Mouse (Mus musculus) CH12.LX (cell line): ENCODE results near the gene Tmem129. TPM values are rescaled to one million over a fixed set of nuclear protein-coding genes. Genes with fewer than 3 reads are reported as not detected.

Source experiments
- DNase-seq: peaks from one replicate; pipeline ENCODE4 v3.0.0-alpha.2; 2013; ENCODE audit errors: extremely low read depth
- H3K27ac ChIP-seq: 2 replicates; pipeline ENCODE4 v1.5.1; 2012; ENCODE audit warnings: low read depth, mild to moderate bottlenecking, control low read depth, moderate library complexity; ENCODE audit not compliant: insufficient read depth
- H3K27me3 ChIP-seq: replicated peaks from 2 replicates; pipeline ENCODE3; 2012; ENCODE audit warnings: inconsistent platforms
- H3K36me3 ChIP-seq, 2 experiments: replicated peaks in 1 of 2; 2 replicates each; pipeline versions ENCODE3 to v1.6.1; 2012; ENCODE audit warnings: inconsistent platforms in 1 of 2, low read length in 1 of 2, mild to moderate bottlenecking in 1 of 2, mixed read lengths in 1 of 2, moderate library complexity in 1 of 2; ENCODE audit not compliant: control insufficient read depth in 1 of 2, insufficient read depth in 1 of 2
- H3K4me1 ChIP-seq, 2 experiments: 2 replicates each; pipeline ENCODE4 v1.6.1; 2012; ENCODE audit warnings: inconsistent platforms in 1 of 2, moderate library complexity in 1 of 2; ENCODE audit not compliant: insufficient read depth in 2 of 2, control insufficient read depth in 1 of 2
- H3K4me2 ChIP-seq: 2 replicates; pipeline ENCODE4 v1.6.1; 2012; ENCODE audit warnings: low read depth, mild to moderate bottlenecking, control low read depth; ENCODE audit not compliant: poor library complexity, insufficient read depth, severe bottlenecking
- H3K4me3 ChIP-seq, 3 experiments: fragments of 150-350 bp in 1 of 3; sonication (generic) in 1 of 3; replicated peaks in 1 of 3; 2 replicates each; pipeline versions ENCODE3 to v1.5.1; 2011 to 2012; ENCODE audit warnings: low read depth in 2 of 3, low read length in 2 of 3, mild to moderate bottlenecking in 2 of 3, moderate library complexity in 2 of 3, control low read depth in 1 of 3, improper control_type of control experiment in 1 of 3, inconsistent platforms in 1 of 3, mixed read lengths in 1 of 3; ENCODE audit not compliant: poor library complexity in 1 of 3
- H3K79me2 ChIP-seq: replicated peaks from 2 replicates; pipeline ENCODE4 v1.6.1; 2012; ENCODE audit warnings: mild to moderate bottlenecking, moderate library complexity; ENCODE audit not compliant: control insufficient read depth, poor library complexity, insufficient read depth, severe bottlenecking; ENCODE audit errors: extremely low read depth
- H3K9ac ChIP-seq: 2 replicates; pipeline ENCODE4 v1.6.1; 2012; ENCODE audit warnings: low read depth, mild to moderate bottlenecking, control low read depth, moderate library complexity; ENCODE audit not compliant: insufficient read depth
- H3K9me3 ChIP-seq: replicated peaks from 2 replicates; pipeline ENCODE3; 2012; ENCODE audit warnings: low read length, inconsistent platforms, mixed read lengths
- CHD1 ChIP-seq: IDR thresholded peaks from 2 replicates; pipeline ENCODE4 v1.6.1; 2012; ENCODE audit warnings: low read depth, low read length, improper control_type of control experiment, inconsistent platforms
- CTCF ChIP-seq, 2 experiments: IDR thresholded peaks in 1 of 2; conservative IDR thresholded peaks in 1 of 2; 2 replicates each; pipeline ENCODE4 v1.5.1; 2011 to 2012; ENCODE audit warnings: low read depth in 2 of 2, low read length in 2 of 2, improper control_type of control experiment in 1 of 2, inconsistent platforms in 1 of 2, mild to moderate bottlenecking in 1 of 2, moderate library complexity in 1 of 2
- E2F4 ChIP-seq: IDR thresholded peaks from 2 replicates; pipeline ENCODE4 v1.6.1; 2011; ENCODE audit warnings: low read depth, low read length, improper control_type of control experiment; ENCODE audit not compliant: insufficient replicate concordance
- ELF1 ChIP-seq: IDR thresholded peaks from 2 replicates; pipeline ENCODE4 v1.6.1; 2014; ENCODE audit warnings: low read depth, mild to moderate bottlenecking, inconsistent platforms, low read length, improper control_type of control experiment
- EP300 ChIP-seq: IDR thresholded peaks from 2 replicates; pipeline ENCODE4 v1.6.1; 2011; ENCODE audit warnings: low read length, improper control_type of control experiment
- ETS1 ChIP-seq: conservative IDR thresholded peaks from 2 replicates; pipeline ENCODE4 v1.6.1; 2012; ENCODE audit warnings: low read depth, mild to moderate bottlenecking, inconsistent platforms, low read length, improper control_type of control experiment, moderate library complexity
- HCFC1 ChIP-seq: IDR thresholded peaks from 2 replicates; pipeline ENCODE4 v1.6.1; 2012; ENCODE audit warnings: low read depth, mild to moderate bottlenecking, inconsistent platforms, low read length, improper control_type of control experiment
- IRF4 ChIP-seq: IDR thresholded peaks from 2 replicates; pipeline ENCODE4 v1.6.1; 2014; ENCODE audit warnings: low read depth, mild to moderate bottlenecking, inconsistent platforms, low read length, improper control_type of control experiment
- JUN ChIP-seq: IDR thresholded peaks from 2 replicates; pipeline ENCODE4 v1.6.1; 2011; ENCODE audit warnings: low read depth, mild to moderate bottlenecking, low read length, improper control_type of control experiment, moderate library complexity; ENCODE audit not compliant: insufficient read depth
- JUND ChIP-seq: conservative IDR thresholded peaks from 2 replicates; pipeline ENCODE4 v1.6.1; 2011; ENCODE audit warnings: low read depth, low read length, improper control_type of control experiment
- KAT2A ChIP-seq: IDR thresholded peaks from 2 replicates; pipeline ENCODE4 v1.6.1; 2012; ENCODE audit warnings: low read length, improper control_type of control experiment, inconsistent platforms; ENCODE audit not compliant: insufficient replicate concordance
- MAFK ChIP-seq: IDR thresholded peaks from 2 replicates; pipeline ENCODE4 v1.6.1; 2011; ENCODE audit warnings: low read length, improper control_type of control experiment; ENCODE audit not compliant: insufficient replicate concordance
- MEF2A ChIP-seq: IDR thresholded peaks from 2 replicates; pipeline ENCODE4 v1.6.1; 2014; ENCODE audit warnings: low read depth, mild to moderate bottlenecking, inconsistent platforms, low read length, improper control_type of control experiment, borderline replicate concordance
- MXI1 ChIP-seq: IDR thresholded peaks from 2 replicates; pipeline ENCODE4 v1.6.1; 2011; ENCODE audit warnings: mild to moderate bottlenecking, low read depth, low read length, improper control_type of control experiment
- NRF1 ChIP-seq: IDR thresholded peaks from 2 replicates; pipeline ENCODE4 v1.6.1; 2014; ENCODE audit warnings: low read depth, mild to moderate bottlenecking, inconsistent platforms, low read length, improper control_type of control experiment, moderate library complexity
- PAX5 ChIP-seq: IDR thresholded peaks from 2 replicates; pipeline ENCODE4 v1.6.1; 2012; ENCODE audit warnings: low read length, inconsistent platforms, mixed read lengths
- RCOR1 ChIP-seq: conservative IDR thresholded peaks from 2 replicates; pipeline ENCODE4 v1.6.1; 2012; ENCODE audit warnings: low read depth, mild to moderate bottlenecking, inconsistent platforms, low read length, improper control_type of control experiment
- TCF12 ChIP-seq: IDR thresholded peaks from 2 replicates; pipeline ENCODE4 v1.6.1; 2014; ENCODE audit warnings: low read depth, mild to moderate bottlenecking, inconsistent platforms, low read length, improper control_type of control experiment
- UBTF ChIP-seq: IDR thresholded peaks from 2 replicates; pipeline ENCODE4 v1.6.1; 2012; ENCODE audit warnings: low read depth, mild to moderate bottlenecking, inconsistent platforms, low read length, improper control_type of control experiment, moderate library complexity
- USF2 ChIP-seq: conservative IDR thresholded peaks from 2 replicates; pipeline ENCODE4 v1.6.1; 2011; ENCODE audit warnings: low read depth, low read length, improper control_type of control experiment
- ZKSCAN1 ChIP-seq: IDR thresholded peaks from 2 replicates; pipeline ENCODE4 v1.6.1; 2012; ENCODE audit warnings: low read depth, inconsistent platforms, low read length, improper control_type of control experiment, borderline replicate concordance
- ZNF384 ChIP-seq: IDR thresholded peaks from 2 replicates; pipeline ENCODE4 v1.6.1; 2012; ENCODE audit warnings: low read depth, low read length, improper control_type of control experiment, inconsistent platforms
- dilution Hi-C: fragments of 300-500 bp; cut with MboI; formaldehyde crosslinking; loops from 2 replicates; pipeline ENCODE4 v1.14.3; 2020; ENCODE audit warnings: low sequenced_read_pairs; ENCODE audit not compliant: extremely low pct_unique_long_range_greater_than_20kb, extremely low pct_ligation_motif_present
- in situ Hi-C: fragments of 300-500 bp; cut with MboI; formaldehyde crosslinking; loops from 3 replicates; pipeline ENCODE4 v1.14.3; 2019; ENCODE audit warnings: low sequenced_read_pairs, low pct_ligation_motif_present, low pct_unique_long_range_greater_than_20kb, mixed read lengths
- polyA plus RNA-seq: library from polyadenylated mRNA; unstranded; fragments of >175 nt; gene quantifications from 2 replicates; pipeline ENCODE4 v1.2.1, GENCODE M21; 2012; ENCODE audit warnings: low read depth; ENCODE audit not compliant: insufficient read length
- total RNA-seq, 2 experiments: library from RNA; depleted of rRNA; stranded (reverse); fragments of 300-350 nt in 1 of 2; fragments of >200 nt in 1 of 2; gene quantifications; 2 replicates each; pipeline ENCODE4 v1.2.3; 2012 to 2014

Gene Tmem129
- total and polyA plus RNA-seq, 3 experiments: 10.8 to 15.2 (median 12.7) TPM

- TF ChIP-seq ELF1: no peak
- no peak for TF ChIP-seq JUND
- no peak for TF ChIP-seq CTCF (conservative IDR thresholded peaks at IDR 0.05 in 1 of 2, IDR thresholded peaks at IDR 0.05 in 1 of 2; ENCODE audit: low read depth in 2 of 2, low read length in 2 of 2)
- no peak for TF ChIP-seq ZNF384
- TF ChIP-seq IRF4: no peak
- no peak overlapping the region for H3K9ac ChIP-seq
- no peak overlapping the region for H3K4me2 ChIP-seq
- H3K4me1 ChIP-seq: no peaks in the 10 kb centered on the region
- no peaks in the 10 kb centered on the region for H3K9me3 ChIP-seq
- H3K27me3 ChIP-seq: peaks cover 56% of the 10 kb centered on the region
- H3K79me2 ChIP-seq: no peaks in the 10 kb centered on the region
- in situ Hi-C loops (no loop called here), dilution Hi-C loops (no loop called here)
- DNase-seq: no peak
- H3K4me3 ChIP-seq: no peak overlapping the region
- no peak overlapping the region for H3K27ac ChIP-seq
- H3K36me3 ChIP-seq: no peaks in the 10 kb centered on the region
Observed at GRCm38 (mm10) chr5:33707163-33707562, 48.9 kb upstream of the Tmem129 start.

DNA sequence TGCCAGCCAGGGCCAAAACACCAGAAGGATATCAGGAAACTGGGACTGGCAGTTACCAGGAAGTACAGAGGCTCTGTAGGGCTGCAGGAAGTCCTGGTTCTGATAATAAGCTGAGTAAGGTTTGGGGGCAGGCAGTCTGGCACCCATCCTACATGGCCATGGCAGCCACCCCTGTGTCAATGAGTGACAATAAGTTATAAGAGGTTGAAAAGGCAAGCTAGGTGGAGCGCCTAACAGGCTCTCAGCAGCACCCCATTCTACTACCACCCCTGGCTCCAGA is 48.1 kb upstream of the Tmem129 start:
- H3K27me3 ChIP-seq: peaks cover 64% of the 10 kb centered on the region
- H3K79me2 ChIP-seq: no peaks in the 10 kb centered on the region
- H3K4me3 ChIP-seq: no peak overlapping the region
- H3K4me2 ChIP-seq: no peak overlapping the region
- DNase-seq: no peak
- dilution Hi-C loops: no loop called here
- in situ Hi-C loops: no loop called here
- TF ChIP-seq IRF4 (no peak), ELF1 (no peak), RCOR1 (no peak), TCF12 (no peak), MXI1 (no peak), CHD1 (no peak), EP300 (no peak), JUND (no peak), ZKSCAN1 (no peak), HCFC1 (no peak)
- H3K9ac ChIP-seq: no peak overlapping the region
- no peaks in the 10 kb centered on the region for H3K36me3 ChIP-seq
- H3K4me1 ChIP-seq: no peaks in the 10 kb centered on the region
- H3K27ac ChIP-seq: no peak overlapping the region
- no peaks in the 10 kb centered on the region for H3K9me3 ChIP-seq

GRCm38 (mm10) chr5:33705612-33706349 is 47.6 kb upstream of the Tmem129 start:
- no peak for TF ChIP-seq USF2
- no peak for TF ChIP-seq JUN
- TF ChIP-seq ETS1: no peak
- no peak for TF ChIP-seq JUND
- no peak for TF ChIP-seq NRF1
- no peak for TF ChIP-seq KAT2A
- no peak for TF ChIP-seq EP300
- no peak for TF ChIP-seq E2F4
- no peak for TF ChIP-seq PAX5
- no peak for TF ChIP-seq ELF1
- TF ChIP-seq MAFK: no peak
- TF ChIP-seq IRF4: no peak
- no peak for TF ChIP-seq UBTF
- TF ChIP-seq MEF2A: no peak
- Histone ChIP-seq H3K4me2 (no peak overlapping the region), H3K9me3 (no peaks in the 10 kb centered on the region), H3K4me3 (no peak overlapping the region), H3K4me1 (no peaks in the 10 kb centered on the region), H3K36me3 (no peaks in the 10 kb centered on the region), H3K27ac (no peak overlapping the region), H3K27me3 (peaks cover 69% of the 10 kb centered on the region), H3K79me2 (no peaks in the 10 kb centered on the region), H3K9ac (no peak overlapping the region)
- dilution Hi-C loops (no loop called here), in situ Hi-C loops (no loop called here)
- DNase-seq: no peak
